Mouse (Mus musculus) kidney, adult 11 months (tissue): Measurements from ENCODE around the gene Wdhd1.

Experiments
- DNase-seq: peaks from one replicate; pipeline ENCODE4 v3.0.0; 2022

The Wdhd1 gene

DNA sequence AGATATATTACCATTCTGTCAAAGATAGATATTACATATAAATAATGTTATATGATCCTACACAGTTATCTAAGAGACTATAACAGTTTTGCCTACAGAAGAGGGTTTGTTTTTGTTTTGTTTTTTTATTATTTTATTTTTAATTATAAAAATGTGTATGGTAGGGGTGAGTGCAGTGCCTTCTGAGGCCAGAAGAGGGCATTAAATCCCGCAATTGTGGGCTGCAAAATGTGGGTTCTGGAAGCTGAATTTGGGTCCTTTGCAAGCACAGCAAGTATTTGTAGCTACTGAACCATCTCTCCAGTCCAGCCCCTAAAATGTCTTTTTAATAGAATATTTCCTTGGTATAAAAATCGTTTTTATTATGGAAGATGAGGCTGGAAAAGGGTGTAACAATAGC, 2.4 kb upstream of the Wdhd1 start:
- no peak for DNase-seq

DNA sequence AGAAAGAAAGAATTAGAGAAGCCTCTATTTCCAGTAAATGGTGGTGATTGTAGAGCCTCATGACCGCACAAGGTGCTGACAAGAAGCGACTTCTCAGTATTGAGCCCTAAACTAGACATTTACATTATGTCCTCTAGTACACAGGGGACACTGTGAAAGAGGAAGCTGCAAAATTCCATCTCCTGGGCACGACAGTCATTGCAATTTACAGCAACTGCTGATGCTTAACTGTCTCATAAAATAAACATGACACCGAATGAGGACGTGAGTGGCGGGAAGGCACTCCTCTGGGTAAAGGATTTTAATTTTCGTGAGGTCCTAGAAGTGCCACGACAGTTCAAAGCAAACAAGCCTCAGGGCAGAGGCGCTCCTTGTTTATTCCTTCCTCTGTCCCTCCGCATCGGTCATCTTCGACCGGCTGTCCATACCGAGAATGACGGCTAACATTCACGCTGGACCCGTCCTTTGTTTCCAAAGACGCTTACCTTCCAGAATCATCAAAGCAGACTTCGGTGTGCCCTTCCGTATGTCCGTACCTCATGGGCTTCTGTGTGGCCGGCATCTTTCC, 537 bp downstream of the Wdhd1 start:
- no peak for DNase-seq

DNA sequence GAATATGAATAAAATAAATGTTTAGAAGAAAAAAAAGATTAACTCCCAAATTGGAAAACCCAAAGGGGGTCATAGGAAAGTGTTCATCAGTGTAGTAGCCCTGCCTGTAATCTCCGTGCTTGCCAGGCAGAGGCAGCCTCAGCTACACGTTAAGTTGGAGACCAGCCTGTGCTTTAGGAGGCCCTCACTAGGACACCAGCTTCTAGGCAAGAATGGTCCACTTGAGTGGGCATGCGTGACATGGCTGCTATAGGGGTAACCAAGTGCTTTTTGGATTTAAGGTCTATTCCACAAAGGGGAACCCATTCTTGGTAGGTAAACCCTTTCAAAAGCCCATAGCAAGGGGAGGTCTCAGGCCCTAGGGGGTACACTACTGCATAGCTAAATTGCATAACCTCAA, 1.2 kb downstream of the Wdhd1 start:
- no peak for DNase-seq

DNA sequence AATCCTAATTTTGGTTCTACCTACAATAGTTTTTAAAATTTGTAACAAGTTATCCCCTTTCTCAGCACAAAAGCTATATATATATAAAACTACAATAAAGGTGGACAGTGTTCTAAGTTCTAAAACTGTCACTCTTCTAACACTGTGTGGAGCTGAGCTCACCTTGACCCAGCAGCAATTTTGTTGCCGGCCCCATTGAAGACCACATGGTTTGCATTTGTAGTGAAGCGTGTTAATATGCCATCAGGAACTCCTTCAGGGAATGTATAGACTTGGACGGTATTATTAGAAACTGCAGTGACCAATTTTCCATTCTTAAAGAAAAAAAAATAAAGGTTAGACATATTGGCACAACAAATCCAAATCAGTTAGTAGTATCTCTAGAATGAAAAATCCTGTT, 2.9 kb downstream of the Wdhd1 start:
- DNase-seq: no peak

DNA sequence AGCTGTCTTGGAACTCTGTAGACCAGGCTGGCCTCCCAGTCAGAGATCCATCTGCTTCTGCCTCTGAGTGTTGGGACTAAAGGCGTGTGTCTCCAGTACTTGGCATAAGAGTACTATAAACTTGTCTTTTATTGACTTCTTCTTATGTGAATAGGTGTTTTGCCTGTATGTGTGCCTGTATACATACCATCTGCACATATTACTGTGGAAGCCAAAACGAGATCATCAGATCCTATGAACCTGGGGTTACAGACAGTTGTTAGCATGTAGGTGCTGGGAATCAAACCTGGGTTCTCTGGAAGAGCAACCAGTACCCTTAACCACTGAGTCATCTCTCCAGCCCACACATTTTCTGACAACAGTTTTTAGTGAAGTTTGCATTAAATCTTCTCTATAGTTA, 7.0 kb downstream of the Wdhd1 start:
- no peak for DNase-seq

DNA sequence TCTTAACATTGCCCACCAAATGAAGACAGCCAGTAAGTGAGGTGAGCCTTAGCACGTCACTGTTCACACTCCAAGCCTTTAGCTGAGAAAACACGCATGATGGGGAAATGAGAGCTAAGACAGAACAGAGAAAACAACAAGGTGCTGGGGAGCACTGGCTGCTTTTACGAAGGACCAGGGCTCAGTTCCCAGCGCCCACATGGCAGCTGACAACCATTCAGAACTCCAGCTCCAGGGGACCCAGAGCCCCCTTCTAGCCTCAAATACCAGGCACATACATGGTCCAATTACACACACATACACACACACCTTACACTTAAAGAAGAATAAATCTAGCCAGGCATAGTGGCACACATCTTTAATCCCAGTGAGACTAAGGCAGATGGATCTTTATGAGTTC, 7.6 kb downstream of the Wdhd1 start:
- no peak for DNase-seq

DNA sequence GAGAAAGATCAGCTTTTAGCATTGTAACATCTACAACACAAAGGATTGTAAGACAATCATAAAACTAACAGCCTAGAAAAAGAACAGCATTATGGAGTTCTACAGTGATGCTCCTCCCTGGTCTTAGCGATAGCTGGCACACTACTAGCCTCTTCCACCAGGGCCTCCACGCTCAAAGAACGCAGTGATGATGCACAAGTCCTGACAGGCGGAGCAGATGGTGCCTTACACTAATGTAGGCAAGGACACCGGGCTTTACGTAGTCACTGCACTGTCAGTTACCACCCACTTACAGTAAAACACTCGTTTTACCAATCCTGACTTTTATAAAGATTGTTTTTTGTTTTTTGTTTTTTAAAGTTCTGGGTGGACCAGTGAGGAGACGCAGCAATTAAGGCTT, 10.8 kb downstream of the Wdhd1 start:
- DNase-seq: no peak

DNA sequence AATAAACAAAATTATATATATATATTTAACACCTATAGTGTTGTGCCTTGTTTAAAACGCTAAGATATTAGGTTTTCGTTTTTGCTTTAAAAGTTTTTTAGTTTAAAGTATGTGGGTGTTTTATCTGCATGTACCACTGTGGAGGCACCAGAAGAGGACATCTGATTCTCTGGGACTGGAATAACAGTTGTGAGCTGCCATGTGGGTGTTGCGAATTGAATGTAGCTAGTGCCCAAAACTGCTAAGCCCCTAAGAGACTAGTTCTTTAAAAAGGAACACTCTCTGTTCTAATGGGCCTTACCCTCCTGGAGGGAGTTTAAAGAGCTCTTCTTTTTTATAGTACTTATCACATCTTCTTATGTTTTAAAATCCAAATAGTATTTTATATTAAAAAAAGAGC, 11.8 kb downstream of the Wdhd1 start:
- no peak for DNase-seq

DNA sequence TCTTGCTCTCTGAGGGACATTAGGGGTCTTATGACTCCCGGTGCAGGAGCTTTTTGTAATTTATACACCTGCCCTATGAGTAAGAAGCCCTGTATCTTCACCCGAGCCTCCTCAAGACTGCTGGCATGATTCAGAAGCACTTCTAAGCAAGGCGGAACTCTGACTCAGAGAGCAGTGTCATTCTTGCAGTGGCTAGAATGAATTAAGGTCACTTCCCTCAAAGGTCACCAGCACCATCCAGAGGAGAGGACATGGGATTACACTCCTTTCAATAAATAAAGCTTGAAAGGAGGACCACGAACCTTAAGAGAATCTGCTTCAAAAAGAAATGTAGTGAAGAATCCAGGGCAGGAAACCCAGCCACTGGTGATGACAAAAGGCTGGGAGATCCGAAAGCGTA, 26.8 kb downstream of the Wdhd1 start:
- DNase-seq: no peak

DNA sequence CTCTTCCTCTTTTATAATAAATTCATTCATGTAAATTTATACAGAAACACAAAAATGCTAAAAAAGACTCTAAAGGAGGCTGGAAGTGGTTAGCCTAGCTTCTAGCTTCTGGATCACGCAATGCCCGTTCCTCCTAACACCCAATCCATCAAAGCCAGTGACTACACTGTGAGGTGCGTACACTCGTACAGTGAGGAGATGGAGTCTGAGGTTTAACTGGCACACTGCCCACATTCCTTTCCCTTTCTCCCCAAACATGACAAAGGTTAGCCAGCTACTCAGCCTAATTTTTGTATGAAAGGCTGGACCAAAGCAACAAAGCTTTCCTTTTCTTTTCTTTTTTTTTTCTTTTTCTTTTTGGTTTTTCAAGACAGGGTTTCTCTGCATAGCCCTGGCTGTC, 33.9 kb downstream of the Wdhd1 start:
- DNase-seq: no peak

DNA sequence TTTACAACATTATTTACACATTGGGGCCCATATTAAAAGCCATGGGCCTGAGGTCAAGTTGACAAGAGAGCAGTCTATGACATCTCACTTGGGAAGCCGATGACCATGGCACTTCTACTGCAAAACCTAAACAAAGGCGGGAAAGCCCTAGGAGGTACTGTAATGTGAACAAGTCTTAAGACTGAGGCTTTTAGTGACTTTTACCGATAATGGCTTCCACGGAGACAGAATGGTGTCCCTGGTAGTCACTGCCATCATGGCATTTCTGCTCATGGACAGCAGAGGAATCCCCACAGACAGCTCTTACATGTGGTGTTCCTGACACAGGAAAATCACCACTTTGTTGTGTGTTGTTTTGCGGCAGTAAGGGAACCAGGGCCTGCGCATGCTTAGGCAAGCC, 35.6 kb downstream of the Wdhd1 start:
- no peak for DNase-seq

DNA sequence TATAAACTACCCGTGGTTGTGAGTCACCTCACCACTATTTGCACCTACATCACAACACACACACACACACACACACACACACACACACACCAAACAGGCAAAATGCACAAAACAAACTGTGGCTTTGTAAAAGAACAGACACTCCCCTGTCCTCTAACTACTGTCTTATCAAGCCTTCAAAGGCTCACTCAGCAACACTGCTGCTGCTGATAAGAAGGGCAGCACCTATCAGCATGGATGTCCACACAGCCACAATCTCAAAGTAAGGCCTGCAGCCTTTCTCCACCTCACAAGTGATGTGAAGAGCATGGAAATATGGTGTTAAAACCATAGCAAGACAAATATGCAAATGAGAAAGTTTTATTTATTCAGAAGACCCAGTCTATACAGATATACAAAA, 36.1 kb downstream of the Wdhd1 start:
- no peak for DNase-seq

DNA sequence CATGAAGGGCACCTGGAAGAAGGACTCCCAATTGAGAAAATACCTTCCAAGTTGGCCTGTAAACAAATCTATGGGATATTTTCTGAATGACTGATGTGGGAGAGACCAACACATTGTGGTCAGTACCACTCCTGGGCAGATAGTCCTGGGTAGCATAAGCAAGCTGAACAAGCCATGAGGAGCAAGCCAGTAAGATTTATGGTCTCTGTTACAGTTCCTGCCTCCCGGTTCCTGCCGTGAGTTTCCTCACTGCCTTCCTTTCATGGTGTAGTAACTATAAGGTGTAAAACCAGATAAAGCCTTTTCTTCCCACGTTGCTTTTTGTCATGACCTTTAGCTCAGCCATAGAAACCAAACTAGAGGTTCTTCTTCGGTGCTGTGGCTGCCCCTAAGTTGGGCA, 39.4 kb downstream of the Wdhd1 start:
- no peak for DNase-seq

DNA sequence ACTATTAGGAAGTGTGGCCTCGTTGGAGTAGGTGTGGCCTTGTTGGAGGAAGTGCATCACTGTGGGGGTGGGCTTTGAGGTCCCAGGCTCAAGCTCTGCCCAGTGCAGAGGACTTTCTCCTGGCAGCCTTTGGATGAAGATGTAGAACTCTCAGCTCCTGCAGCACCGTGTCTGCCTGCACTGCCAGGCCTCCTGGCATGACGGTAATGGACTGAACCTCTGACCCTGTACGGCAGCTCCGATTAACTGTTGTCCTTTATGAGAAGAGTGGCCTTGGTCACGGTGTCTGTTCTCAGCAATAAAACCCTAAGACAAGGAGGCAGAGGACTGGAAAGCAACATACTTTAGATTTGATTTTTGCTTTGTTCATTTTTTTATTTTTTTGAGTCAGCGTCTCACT, 40.2 kb downstream of the Wdhd1 start:
- no peak for DNase-seq

DNA sequence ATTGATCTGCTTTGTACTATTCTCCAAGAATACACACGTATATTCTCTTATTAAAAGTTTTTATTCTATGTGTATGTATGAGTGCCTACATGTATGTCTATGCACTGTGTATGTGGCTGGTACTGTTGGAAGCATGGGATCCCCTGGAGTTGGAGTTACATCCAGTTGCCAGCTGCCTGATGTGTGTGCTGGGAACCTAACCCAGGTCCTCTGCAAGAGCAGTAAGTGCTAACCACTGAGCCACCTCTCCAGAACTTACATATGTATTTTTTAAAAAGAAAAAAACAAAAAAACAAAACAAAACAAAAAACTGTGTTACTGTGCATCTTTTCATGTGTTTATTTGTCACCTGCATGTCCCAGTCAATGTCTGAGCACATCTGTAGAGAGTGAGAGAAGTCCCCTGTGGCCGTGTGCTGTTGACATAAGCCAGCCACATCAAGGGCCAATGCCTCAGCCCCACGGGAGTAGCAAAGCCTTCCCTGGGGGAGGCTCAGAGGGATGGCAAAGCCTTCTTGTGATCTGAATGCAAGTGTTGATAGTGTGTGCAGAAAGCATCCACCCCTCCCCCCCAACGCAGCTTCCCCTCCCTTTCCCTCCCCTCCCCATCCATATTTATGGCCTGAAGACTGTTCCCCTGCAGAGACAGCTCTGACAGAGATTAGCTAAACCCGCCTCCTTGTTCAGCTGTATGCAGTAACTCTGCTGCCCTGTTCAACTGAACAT, 42.0 kb downstream of the Wdhd1 start:
- DNase-seq: no peak

DNA sequence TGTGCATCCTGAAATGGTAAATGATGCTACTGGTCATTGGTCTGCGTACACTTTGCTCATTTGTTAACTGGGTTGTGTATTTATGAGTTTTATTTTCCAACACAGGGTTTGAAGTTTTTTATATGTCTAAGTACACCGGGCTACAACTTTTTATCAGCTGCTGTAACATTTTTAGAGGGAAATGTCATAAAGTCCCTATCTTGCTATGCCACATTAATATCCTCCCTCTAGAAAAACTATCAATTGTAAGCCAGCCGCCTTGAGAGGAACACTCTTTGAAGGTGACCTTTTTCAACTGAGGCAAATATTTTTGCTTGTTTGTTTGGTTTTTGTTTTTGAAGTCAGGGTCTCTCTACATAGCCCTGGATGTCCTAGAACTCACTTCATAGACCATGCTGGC, 42.6 kb downstream of the Wdhd1 start:
- no peak for DNase-seq

DNA sequence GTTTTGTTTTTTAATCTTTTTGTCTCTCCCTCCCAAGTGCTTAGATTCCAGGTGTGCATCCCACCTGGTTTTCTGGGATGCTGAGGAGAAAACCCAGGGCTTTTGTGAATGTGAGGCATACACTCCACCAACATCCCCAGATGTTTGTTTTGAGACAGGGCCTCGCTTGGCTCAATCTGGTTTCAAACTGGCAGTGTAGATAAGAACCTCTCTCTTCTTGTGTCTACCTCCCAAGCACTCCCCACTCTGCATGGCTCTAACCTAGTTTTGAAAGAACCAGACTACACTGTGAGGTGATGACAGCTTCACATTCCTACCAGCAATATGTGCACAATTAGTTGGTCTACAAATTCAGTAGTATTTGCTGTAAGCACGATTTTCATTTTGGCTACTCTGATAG, 43.1 kb downstream of the Wdhd1 start:
- no peak for DNase-seq

DNA sequence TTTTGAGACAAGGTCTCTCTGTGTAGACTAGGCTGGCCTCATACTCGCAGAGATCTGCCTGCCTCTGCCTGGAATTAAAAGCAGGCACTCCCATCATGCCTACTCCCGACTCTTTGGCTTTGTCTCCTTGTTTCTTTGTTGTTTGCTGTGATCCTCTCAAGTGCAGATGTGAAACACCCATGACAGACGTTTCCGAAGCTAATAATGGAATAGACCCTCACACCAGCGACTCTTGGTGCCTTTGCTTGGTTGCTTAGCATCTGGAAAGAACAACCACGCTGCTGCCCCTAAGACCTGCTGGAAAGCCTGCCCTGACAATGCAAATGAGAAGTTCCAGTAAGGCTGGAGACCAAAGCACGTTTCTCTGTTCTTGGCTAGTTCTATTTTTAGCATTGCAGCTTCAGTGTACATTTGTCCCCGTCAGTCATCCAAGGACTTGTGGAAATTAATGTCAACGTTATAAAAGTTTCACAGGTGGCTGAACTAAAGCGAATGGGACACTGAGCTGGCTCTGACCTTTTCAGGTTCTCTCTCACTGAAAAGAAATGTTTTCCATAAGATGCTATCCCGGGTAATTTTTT, 46.8 kb downstream of the Wdhd1 start:
- DNase-seq: no peak

DNA sequence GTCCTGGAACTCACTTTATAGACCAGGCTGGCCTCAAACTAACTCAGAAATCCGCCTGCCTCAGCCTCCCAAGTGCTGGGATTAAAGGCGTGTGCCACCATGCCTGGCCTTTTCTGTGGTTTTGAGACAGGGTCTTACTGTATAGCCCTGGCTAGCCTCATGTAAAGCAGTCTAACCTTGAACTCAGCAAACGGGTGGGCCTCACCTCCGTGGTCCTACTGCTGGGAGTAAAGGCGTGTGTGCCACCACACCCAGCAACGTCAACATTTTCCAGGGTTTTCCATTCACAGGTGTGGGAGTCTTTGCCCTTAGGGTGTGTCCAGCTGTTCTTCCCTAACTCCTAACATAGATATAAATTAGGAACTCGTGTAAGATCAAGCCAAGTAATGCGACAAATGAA, 50.7 kb downstream of the Wdhd1 start:
- DNase-seq: no peak

DNA sequence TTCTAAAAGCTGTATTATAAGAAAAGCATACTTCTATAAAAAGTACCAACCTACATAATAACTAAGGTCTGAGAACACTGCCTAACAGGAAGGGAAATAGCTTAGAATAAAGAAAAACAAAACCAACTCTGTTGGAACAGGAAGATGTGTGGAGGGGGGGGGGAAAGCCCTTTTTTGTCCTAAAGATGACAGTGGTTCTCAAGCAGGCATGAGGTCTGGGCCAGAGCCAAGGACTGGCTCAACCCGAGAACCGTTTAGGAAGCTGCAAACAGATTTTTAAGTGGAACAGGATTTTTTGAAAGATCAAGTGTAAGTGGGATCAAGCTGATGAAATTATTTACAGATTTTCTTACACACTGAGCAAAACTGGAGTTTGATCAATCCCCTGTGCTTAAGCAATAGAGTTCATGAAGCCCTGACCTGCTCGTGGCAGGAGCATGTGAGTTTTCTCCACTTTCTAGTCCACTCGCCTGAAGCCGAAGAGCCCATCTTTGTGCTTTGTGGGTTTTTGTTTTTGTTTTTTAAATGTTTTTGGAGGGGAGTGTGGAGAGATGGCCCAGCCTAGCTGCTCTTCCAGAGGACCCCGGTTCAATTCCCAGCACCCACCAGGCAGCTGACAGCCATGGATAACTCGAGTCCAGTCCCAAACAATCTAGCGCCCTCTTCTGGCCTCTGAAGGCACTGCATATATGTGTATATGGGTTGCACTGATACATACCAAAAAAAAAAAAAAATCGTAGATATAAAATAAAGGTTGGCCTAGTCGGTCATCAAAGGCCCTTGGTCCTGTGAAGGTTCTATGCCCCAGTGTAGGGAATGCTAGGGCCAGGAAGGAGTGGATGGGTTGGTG, 52.0 kb downstream of the Wdhd1 start:
- DNase-seq: no peak

DNA sequence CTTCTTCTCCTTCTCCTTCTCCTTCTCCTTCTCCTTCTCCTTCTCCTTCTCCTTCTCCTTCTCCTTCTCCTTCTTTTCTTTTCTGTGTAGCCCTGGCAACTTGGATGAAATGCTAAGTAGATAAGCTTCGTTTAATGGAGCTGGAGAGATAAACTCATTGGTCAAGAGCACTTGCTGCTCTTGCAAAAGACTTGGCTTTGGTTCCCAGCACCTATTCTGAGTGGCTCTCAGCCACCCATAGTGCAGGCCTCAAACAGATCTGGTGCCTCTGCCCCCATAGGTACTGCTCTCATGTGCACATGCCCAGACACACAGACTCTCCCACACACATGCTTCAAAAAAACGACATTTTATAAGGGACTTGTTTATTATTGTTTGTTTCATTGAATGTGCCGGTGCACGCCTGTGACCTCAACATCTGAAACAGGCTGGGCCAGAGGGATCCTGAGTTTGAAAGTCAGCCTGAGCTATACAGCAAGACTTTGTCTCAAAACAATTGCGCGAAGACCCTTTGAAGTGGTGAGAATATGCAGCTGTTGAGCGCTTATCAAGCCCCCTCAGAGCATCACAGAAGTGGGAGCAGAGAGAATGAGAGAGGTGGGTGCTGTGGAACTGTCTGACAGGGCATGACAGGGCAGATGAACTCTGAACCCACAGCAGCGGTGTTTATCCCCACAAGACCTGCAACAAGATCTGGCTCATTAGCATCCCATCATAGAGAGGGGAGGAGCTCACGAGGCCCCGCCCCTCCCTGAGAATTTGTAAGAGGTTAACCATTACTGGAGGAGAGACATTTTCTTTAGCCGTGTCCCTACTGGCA, 53.8 kb downstream of the Wdhd1 start:
- DNase-seq: no peak

DNA sequence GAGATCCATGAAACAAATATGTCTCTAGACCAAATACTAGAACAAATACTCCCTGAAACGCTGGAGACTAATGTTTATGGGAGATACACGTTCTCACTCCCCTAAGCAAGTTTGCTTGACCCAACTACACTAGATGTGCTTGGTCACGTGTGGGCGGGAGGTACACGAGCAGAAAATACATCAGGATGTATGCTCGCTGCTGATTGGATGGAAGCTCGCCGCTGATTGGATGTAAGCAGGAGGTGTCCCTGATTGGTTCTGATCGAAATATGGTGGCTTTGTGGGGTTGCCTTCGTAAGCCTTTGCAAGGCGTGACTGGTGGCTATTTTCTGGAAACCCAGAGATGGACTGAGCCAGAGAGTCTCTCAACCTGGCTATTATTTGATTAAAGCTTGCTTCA, 55.1 kb downstream of the Wdhd1 start:
- DNase-seq: no peak
